21 mouse cellular contexts compared by ENCODE assay signal in genomic region chr13:18338910-18339501, GRCm38 (mm10). TPM values are rescaled to one million over a fixed set of nuclear protein-coding genes. Genes with fewer than 3 reads are reported as not detected.
A peak's percentile ranks its signal among the peaks of the same experiment; 100 is the strongest.
DNase-seq lines count a peak whose midpoint lies in the region.
"Had no signal": no experiment of that assay in that cellular context is flagged by ENCODE, and none has a peak within 500 bp of the region (broad histone marks: within the 10 kb centered on the region; RNA-seq: fewer than 3 reads in every experiment).

No protein-coding gene starts in this region.

- DNase-seq in frontal cortex, adult 2 months (ENCODE audit: extremely low spot score in 1 of 2, low spot score in 1 of 2): peak; percentile 12 to 40
- no peak for DNase-seq in frontal cortex, postnatal 10 days (ENCODE audit: low spot score in 2 of 2)
- peak; percentile 13 for DNase-seq in left cerebral cortex, adult 11 months (ENCODE audit: low spot score)
- DNase-seq in left cerebral cortex, postnatal 10 days (ENCODE audit: extremely low spot score in 1 of 2, low spot score in 2 of 2): no peak
- DNase-seq in brain, adult 2 months (ENCODE audit: low read depth, low spot score): peak; percentile 62
- peak; percentile 16 to 53 for DNase-seq in left cerebral cortex, postnatal 25 days (ENCODE audit: low spot score in 2 of 2)
- DNase-seq in urinary bladder, adult 18-20 months (ENCODE audit: low spot score in 2 of 2): no peak
- no peak for DNase-seq in ovary, postnatal 14 days (ENCODE audit: low spot score)
- DNase-seq: adrenal gland, postnatal 25 days; cerebellum, adult 11-12 months; cerebellum, postnatal 14 days; kidney, adult 2 months; kidney, postnatal 14 days; liver; lung, postnatal 10 days; thymus, adult 2 months had no signal

- intact Hi-C loops in left cerebral cortex, postnatal 10 days (cut with DNase I): loop anchor here (10.0 kb wide), 1 partner anchor 214 kb away; no protein-coding TSS in a partner anchor
- intact Hi-C loops in left cerebral cortex, postnatal 25 days (cut with DNase I): loop anchor here (5.0 kb wide), 3 partner anchors 148 to 358 kb away; no protein-coding TSS in a partner anchor

RNA-seq across cellular contexts. Expression of gene Pou6f2, which starts 58.5 kb away (rescaled TPM):
- polyA plus RNA-seq in frontal cortex, adult 2 months (2012; rRNA removed): 0.64 and 0.92 TPM in 2 replicates
- total RNA-seq in left cerebral cortex, postnatal 10 days (2021): 1 to 10 TPM; 4.1 to 4.7 TPM
- total RNA-seq in left cerebral cortex, postnatal 25 days (2021): 1 to 10 TPM; 3.5 to 5.8 TPM
- total RNA-seq: adrenal gland, postnatal 25 days; gastrocnemius, adult 18-20 months; gastrocnemius, postnatal 4 days; megakaryocyte progenitor cell, adult 5-6 weeks had no signal
- polyA plus RNA-seq: G1E; kidney, adult 2 months; liver, embryonic 16.5 days; thymus, adult 2 months had no signal

Comparison
In these comparisons a context has a peak if more than half of its experiments do, and no peak if none do; other contexts are left out.
1. DNase-seq: peak in frontal cortex, adult 2 months (2 of 2), left cerebral cortex, adult 11 months (single experiment), brain, adult 2 months (single experiment) and left cerebral cortex, postnatal 25 days (2 of 2); none in frontal cortex, postnatal 10 days (0 of 2), left cerebral cortex, postnatal 10 days (0 of 2), urinary bladder, adult 18-20 months (0 of 2) and ovary, postnatal 14 days (single experiment).